Mouse (Mus musculus): Measurements from ENCODE around the gene Serpinb9. TPM values are rescaled to one million over a fixed set of nuclear protein-coding genes. Genes with fewer than 3 reads are reported as not detected.
"Not testable (repeated sequence)": the region's sequence is repeated elsewhere in the genome, so short reads cannot be mapped to it uniquely, and the experiment has no call there.

Gene Serpinb9
- polyA plus RNA-seq (2015; fragmentation: Nextera tagmentation; extraction: Ambion mirVana), result 1.3 and 1.8 TPM in 2 replicates

GRCm38 (mm10) chr13:33002950-33003349 is at the start of gene Serpinb9:
Serpinb9 (plus strand) TSS chr13:33003250.
- ATAC-seq (ENCODE audit: low FRiP score), result no peak
- WGBS, result 84% methylated on average over 3 of the region's 3 CpGs
- Histone ChIP-seq H3K4me3 (no peak within 1 kb of the TSS), H3K27ac (no peak within 1 kb of the TSS; the same call in 1 of the 2 replicates), H3K4me1 (replicated peaks) (peaks cover 9% of the 10 kb centered on the region; the same call in 1 of the 2 replicates), H3K27me3 (no peaks in the 10 kb centered on the region), H3K4me2 (peak within 1 kb of the TSS; percentile 45), H3K36me3 (no peaks in the 10 kb centered on the region), H3K9me3 (no peaks in the 10 kb centered on the region), H3K9ac (no peak within 1 kb of the TSS)

GRCm38 (mm10) chr13:32956537-32956936 is 46.5 kb upstream of the Serpinb9 start:
- no peak for ATAC-seq (ENCODE audit: low FRiP score)
- WGBS, result 76% methylated on average over 4 of the region's 4 CpGs

DNA sequence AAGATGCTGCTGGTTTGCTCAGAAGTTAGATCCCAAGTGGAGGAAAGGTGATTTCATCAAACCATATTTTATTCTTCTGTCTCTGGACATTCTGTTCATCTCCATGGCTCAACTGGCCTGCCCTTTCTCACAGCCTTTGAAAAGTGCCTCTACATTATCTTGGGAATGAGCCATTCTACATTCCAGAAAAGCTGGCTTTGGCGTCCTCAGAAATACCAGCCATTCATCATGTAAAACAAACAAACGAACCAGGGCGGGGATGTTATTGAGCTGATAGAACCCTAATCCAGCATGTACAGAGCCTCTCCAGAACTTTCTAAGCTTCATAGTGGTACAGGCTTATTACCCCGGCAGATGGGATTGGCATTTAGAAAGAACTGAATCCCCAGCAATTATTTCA is 45.1 kb upstream of the Serpinb9 start:
- H3K4me3 ChIP-seq, result no peak overlapping the region
- H3K27ac ChIP-seq, result no peak overlapping the region
- no peaks in the 10 kb centered on the region for H3K9me3 ChIP-seq
- H3K9ac ChIP-seq, result no peak overlapping the region
- H3K4me2 ChIP-seq, result no peak overlapping the region
- H3K4me1 ChIP-seq (replicated peaks), result no peaks in the 10 kb centered on the region
- ATAC-seq (ENCODE audit: low FRiP score), result no peak
- no peaks in the 10 kb centered on the region for H3K36me3 ChIP-seq
- 79% methylated on average over 4 of the region's 4 CpGs for WGBS
- H3K27me3 ChIP-seq, result no peaks in the 10 kb centered on the region

More at GRCm38 (mm10) chr13:32956537-32956936, 46.5 kb upstream of the Serpinb9 start:
- Histone ChIP-seq H3K4me1 (replicated peaks) (no peaks in the 10 kb centered on the region), H3K27me3 (no peaks in the 10 kb centered on the region), H3K4me3 (no peak overlapping the region), H3K9me3 (no peaks in the 10 kb centered on the region), H3K27ac (no peak overlapping the region), H3K36me3 (no peaks in the 10 kb centered on the region), H3K9ac (no peak overlapping the region), H3K4me2 (no peak overlapping the region)

GRCm38 (mm10) chr13:32958521-32958920 is 44.5 kb upstream of the Serpinb9 start:
- not testable (repeated sequence) for H3K4me1 ChIP-seq (replicated peaks); H3K9ac ChIP-seq; H3K4me3 ChIP-seq; H3K9me3 ChIP-seq; H3K27ac ChIP-seq; H3K27me3 ChIP-seq; H3K36me3 ChIP-seq; ATAC-seq (ENCODE audit: low FRiP score); H3K4me2 ChIP-seq
- WGBS, result 88% methylated on average over 7 of the region's 7 CpGs

DNA sequence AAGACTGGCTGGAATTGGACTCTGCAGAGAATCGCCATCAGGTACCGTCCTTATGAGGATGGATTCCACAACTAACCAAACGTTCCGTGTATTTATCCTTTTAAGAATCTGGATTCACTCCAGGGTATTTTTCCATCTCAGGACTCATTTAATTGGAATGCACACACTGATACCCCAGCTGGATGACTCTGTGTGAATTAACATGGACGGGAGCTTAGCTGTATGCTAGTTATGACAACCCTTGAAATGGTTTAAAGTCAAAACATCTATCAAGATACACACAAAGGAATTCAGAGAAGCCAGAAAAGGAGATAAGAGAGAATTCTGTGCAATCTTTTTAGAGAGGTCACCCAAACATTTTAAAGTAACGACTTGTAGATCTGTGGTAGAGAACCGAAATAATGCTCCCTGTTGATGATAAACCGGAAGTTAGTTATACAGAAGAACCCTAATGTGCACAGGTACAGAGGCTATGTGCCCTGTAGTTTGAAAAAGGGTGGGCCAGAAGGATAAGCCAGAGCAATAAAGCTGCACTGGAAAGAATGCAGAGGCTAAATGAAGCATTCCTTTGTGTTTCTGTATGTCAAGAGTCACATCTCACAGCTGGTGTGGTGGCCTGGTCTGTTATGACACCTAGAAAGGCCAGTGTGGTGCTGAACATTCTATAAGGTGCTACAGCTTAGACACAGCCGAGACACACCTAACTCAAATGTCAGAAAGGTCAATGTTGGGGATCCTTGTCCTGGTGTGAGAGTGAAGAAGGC is 38.9 kb upstream of the Serpinb9 start:
- Histone ChIP-seq H3K4me3 (no peak overlapping the region), H3K36me3 (no peaks in the 10 kb centered on the region), H3K27ac (no peak overlapping the region), H3K4me2 (no peak overlapping the region), H3K9ac (no peak overlapping the region), H3K4me1 (replicated peaks) (no peaks in the 10 kb centered on the region), H3K27me3 (no peaks in the 10 kb centered on the region), H3K9me3 (no peaks in the 10 kb centered on the region)
- WGBS, result 88% methylated on average over 9 of the region's 9 CpGs
- ATAC-seq (ENCODE audit: low FRiP score), result no peak

DNA sequence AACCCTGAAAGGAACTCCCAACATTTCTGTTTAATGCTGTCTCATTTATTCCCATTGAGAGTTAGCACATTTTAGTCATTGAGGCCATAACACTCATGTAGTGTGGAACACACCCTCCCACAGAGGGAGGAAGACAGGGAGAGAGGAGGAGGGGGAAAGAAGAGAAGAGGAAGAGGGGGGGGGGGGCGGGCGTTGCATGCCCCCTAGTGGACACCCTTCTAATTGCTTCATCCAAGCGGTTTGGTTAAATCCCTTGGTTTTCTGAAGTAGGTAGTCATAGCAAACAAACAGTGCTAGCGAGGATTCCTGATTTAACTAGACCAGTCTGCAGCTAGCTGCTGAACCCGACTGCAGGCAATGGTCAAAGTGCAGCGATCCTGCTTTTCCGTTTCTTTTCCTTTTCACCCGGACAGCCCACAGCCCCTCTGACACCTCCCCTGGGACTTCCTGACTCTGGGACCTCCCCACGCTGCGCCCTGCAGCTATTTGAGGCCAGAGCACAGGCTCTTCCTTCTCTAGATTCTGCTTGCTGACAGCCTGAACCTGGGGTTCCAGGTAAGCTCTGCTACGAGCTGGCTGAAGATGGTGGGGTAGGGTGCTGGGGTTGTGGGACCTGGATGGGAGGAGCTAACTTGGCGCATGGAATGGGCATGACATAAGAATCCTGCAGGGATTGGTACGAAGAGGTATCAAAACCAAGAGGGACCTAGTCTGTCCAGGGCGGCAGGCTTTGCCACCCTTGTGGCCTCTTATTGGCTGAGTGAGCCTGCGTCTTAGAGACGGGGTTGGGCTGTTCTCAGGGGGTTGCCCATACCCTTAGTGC is 37.9 kb upstream of the Serpinb9 start, which contains the start of gene Serpinb6b:
Serpinb6b (plus strand) TSS at position 221 of the 823 bp plus-strand sequence.
- ATAC-seq (ENCODE audit: low FRiP score), result peak; percentile 43; the same call in 1 of the 2 replicates
- H3K27me3 ChIP-seq, result no peaks in the 10 kb centered on the region

DNA sequence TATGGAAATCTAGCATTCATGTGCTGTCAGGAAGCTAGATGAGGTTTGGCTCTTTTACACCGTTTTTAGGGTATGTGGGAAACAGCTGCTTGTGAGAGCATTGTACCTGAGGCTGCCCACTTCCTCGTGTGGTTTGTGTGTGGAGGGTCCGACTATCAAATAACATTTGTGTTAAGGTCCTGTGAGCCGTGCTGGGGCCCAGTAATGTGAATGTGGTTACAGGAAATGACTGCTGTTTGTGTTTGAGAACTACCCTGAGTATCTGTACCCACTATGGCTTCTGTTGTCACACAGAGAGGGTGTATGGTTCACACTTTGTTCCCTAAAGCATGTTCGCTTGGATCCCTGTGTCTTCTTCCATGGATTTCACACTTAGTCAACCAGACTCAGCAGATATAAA is 36.9 kb upstream of the Serpinb9 start:
- no peaks in the 10 kb centered on the region for H3K9me3 ChIP-seq
- H3K4me2 ChIP-seq, result no peak overlapping the region
- 79% methylated on average over 5 of the region's 5 CpGs for WGBS
- H3K27ac ChIP-seq, result no peak overlapping the region
- no peaks in the 10 kb centered on the region for H3K36me3 ChIP-seq
- no peak overlapping the region for H3K9ac ChIP-seq
- no peaks in the 10 kb centered on the region for H3K27me3 ChIP-seq
- no peak overlapping the region for H3K4me3 ChIP-seq
- ATAC-seq (ENCODE audit: low FRiP score), result no peak
- no peaks in the 10 kb centered on the region for H3K4me1 ChIP-seq (replicated peaks)

More for the DNA sequence above, 37.9 kb upstream of the Serpinb9 start, which contains the start of gene Serpinb6b:
- H3K9me3 ChIP-seq, result no peaks in the 10 kb centered on the region
- H3K4me3 ChIP-seq, result peak within 1 kb of the TSS; percentile 20
- H3K27ac ChIP-seq, result no peak within 1 kb of the TSS
- no peak within 1 kb of the TSS for H3K9ac ChIP-seq
- no peaks in the 10 kb centered on the region for H3K36me3 ChIP-seq
- H3K4me2 ChIP-seq, result peak within 1 kb of the TSS; percentile 35
- WGBS, result 51% methylated on average over 16 of the region's 16 CpGs
- no peaks in the 10 kb centered on the region for H3K4me1 ChIP-seq (replicated peaks)

DNA sequence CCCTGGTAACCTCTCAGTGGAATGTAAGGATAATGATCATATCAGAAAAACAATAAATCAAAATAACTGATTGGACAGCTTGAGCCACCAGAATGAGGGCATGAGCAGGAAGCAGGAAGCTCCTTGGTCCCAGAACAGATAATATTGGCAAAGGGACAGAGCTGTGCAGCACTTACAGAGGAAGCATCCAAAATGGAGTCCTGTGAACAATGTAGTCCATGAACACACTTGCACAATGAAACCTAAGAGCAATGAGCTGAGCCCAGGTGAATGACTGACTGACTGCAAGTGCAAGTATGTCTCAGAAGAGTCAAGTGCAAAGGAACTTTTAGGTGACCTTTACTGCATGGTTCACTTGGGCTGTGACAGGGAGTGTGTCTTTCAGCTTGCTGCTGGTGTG is 35.8 kb upstream of the Serpinb9 start:
- no peaks in the 10 kb centered on the region for H3K36me3 ChIP-seq

GRCm38 (mm10) chr13:32968353-32968984 is 34.6 kb upstream of the Serpinb9 start:
- Histone ChIP-seq H3K4me2 (no peak overlapping the region), H3K36me3 (no peaks in the 10 kb centered on the region), H3K9me3 (no peaks in the 10 kb centered on the region), H3K4me1 (replicated peaks) (no peaks in the 10 kb centered on the region), H3K27ac (no peak overlapping the region), H3K9ac (no peak overlapping the region), H3K4me3 (no peak overlapping the region), H3K27me3 (no peaks in the 10 kb centered on the region)
- 82% methylated on average over 5 of the region's 5 CpGs for WGBS
- no peak for ATAC-seq (ENCODE audit: low FRiP score)

More for the DNA sequence above, 35.8 kb upstream of the Serpinb9 start:
- no peaks in the 10 kb centered on the region for H3K9me3 ChIP-seq
- no peak overlapping the region for H3K4me2 ChIP-seq
- no peak for ATAC-seq (ENCODE audit: low FRiP score)
- no peak overlapping the region for H3K27ac ChIP-seq
- H3K9ac ChIP-seq, result no peak overlapping the region
- no peaks in the 10 kb centered on the region for H3K27me3 ChIP-seq
- H3K4me3 ChIP-seq, result no peak overlapping the region
- H3K4me1 ChIP-seq (replicated peaks), result no peaks in the 10 kb centered on the region

DNA sequence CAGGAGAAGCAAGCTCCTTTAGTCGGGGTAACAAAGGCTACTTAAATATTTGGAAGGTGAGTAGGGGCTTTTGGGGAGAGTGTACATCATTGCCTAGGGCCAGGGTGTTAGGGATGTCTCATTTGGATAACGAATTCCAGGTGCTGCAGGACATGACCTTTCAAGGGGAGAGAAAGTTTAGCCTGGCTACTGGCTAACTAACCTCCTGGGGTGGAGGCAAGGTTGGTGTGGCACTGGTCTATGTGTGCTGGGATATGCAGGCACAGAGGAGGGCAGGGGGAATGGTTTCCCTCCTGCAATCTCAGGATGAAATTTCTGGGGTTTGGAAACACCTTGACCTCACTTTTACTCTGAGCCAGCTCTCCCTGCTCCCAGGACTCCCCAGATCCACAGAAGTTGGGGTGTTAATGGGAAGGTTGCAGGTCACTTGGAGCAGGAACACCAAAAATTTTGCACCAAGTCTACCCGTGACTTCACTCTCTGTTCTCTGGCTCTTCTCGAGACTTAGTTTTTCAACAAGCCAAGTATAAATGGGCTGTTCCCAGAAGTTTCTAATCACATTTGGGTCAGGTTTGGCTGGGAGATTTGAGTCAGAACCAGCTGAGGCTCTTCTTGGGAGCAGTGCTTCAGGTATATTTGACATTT is 33.9 kb upstream of the Serpinb9 start:
- Histone ChIP-seq H3K27me3 (no peaks in the 10 kb centered on the region), H3K4me1 (replicated peaks) (no peaks in the 10 kb centered on the region), H3K4me3 (no peak overlapping the region), H3K4me2 (no peak overlapping the region), H3K27ac (no peak overlapping the region), H3K9ac (no peak overlapping the region), H3K9me3 (no peaks in the 10 kb centered on the region), H3K36me3 (no peaks in the 10 kb centered on the region)
- WGBS, result 83% methylated on average over 4 of the region's 4 CpGs
- ATAC-seq (ENCODE audit: low FRiP score), result no peak

DNA sequence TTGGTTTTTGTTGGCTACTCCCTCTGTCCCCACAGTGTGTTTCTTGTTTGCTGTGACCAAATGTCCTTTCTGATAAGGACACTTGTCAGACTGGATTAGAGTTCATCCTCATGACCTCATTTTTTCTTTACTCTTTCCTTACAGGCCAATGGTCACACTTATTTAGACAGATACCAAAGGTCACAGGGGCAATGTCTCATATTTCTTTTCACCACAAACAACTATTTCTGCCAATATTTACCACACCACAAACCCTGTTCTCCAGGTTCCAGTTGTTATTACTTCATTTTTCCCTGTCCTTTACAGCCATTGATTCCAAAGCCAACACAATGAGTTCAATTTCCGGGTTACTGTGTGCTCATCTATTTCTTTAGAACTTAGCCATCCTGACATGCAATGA is 33.4 kb upstream of the Serpinb9 start:
- ATAC-seq (ENCODE audit: low FRiP score), result no peak
- Histone ChIP-seq H3K4me3 (no peak overlapping the region), H3K9me3 (no peaks in the 10 kb centered on the region), H3K4me2 (no peak overlapping the region), H3K9ac (no peak overlapping the region), H3K4me1 (replicated peaks) (no peaks in the 10 kb centered on the region), H3K27me3 (no peaks in the 10 kb centered on the region), H3K27ac (no peak overlapping the region), H3K36me3 (no peaks in the 10 kb centered on the region)
- 87% methylated on average over 1 of the region's 1 CpGs for WGBS

GRCm38 (mm10) chr13:32970776-32971175 is 32.3 kb upstream of the Serpinb9 start:
- Histone ChIP-seq H3K36me3 (no peaks in the 10 kb centered on the region), H3K9me3 (no peaks in the 10 kb centered on the region), H3K27me3 (no peaks in the 10 kb centered on the region), H3K4me1 (replicated peaks) (no peaks in the 10 kb centered on the region), H3K4me3 (no peak overlapping the region), H3K27ac (no peak overlapping the region), H3K4me2 (no peak overlapping the region), H3K9ac (no peak overlapping the region)
- no peak for ATAC-seq (ENCODE audit: low FRiP score)
- 94% methylated on average over 3 of the region's 3 CpGs for whole genome bisulfite sequencing
